Mouse (Mus musculus): ENCODE data around the gene Cadps2. TPM values are rescaled to one million over a fixed set of nuclear protein-coding genes. Genes with fewer than 3 reads are reported as not detected.

The Cadps2 gene
- polyA plus RNA-seq, 1 experiment = 0.90 TPM

GRCm38 (mm10) chr6:23245545-23246011 lies 593.6 kb downstream of the Cadps2 start:
- no peak overlapping the region for H3K27ac ChIP-seq (ENCODE audit: insufficient read depth, low read length)
- H3K4me3 ChIP-seq (ENCODE audit: low read depth, low read length) = peak overlapping the region; percentile 15; the same call in 1 of the 2 replicates
- H3K27me3 ChIP-seq (ENCODE audit: control insufficient read depth, insufficient read depth, low read length, poor library complexity, severe bottlenecking) = peaks cover 20% of the 10 kb centered on the region
- no peaks in the 10 kb centered on the region for H3K9me3 ChIP-seq (replicated peaks; ENCODE audit: control insufficient read depth, insufficient read depth, low read length, poor library complexity, severe bottlenecking)
- TF ChIP-seq CTCF (IDR thresholded peaks at IDR 0.05; ENCODE audit: low read depth, low read length) (no peak), EP300 (IDR thresholded peaks at IDR 0.05; ENCODE audit: insufficient read depth, low read depth, low read length) (no peak), POLR2A (IDR thresholded peaks at IDR 0.05; ENCODE audit: insufficient read depth, low read length) (no peak)
- no peaks in the 10 kb centered on the region for H3K4me1 ChIP-seq (ENCODE audit: control insufficient read depth, insufficient read depth, low read length)
- H3K36me3 ChIP-seq (ENCODE audit: control insufficient read depth, insufficient read depth, low read length, poor library complexity, severe bottlenecking) = no peaks in the 10 kb centered on the region
- no peak overlapping the region for H3K9ac ChIP-seq (ENCODE audit: low read depth, poor library complexity, severe bottlenecking)

- Histone ChIP-seq H3K9ac (ENCODE audit: low read depth, poor library complexity, severe bottlenecking) (no peak overlapping the region), H3K27me3 (ENCODE audit: control insufficient read depth, insufficient read depth, low read length, poor library complexity, severe bottlenecking) (peaks cover 19% of the 10 kb centered on the region), H3K36me3 (ENCODE audit: control insufficient read depth, insufficient read depth, low read length, poor library complexity, severe bottlenecking) (no peaks in the 10 kb centered on the region), H3K27ac (ENCODE audit: insufficient read depth, low read length) (no peak overlapping the region), H3K4me3 (ENCODE audit: low read depth, low read length) (no peak overlapping the region), H3K9me3 (replicated peaks; ENCODE audit: control insufficient read depth, insufficient read depth, low read length, poor library complexity, severe bottlenecking) (no peaks in the 10 kb centered on the region), H3K4me1 (ENCODE audit: control insufficient read depth, insufficient read depth, low read length) (no peaks in the 10 kb centered on the region)
- TF ChIP-seq POLR2A (IDR thresholded peaks at IDR 0.05; ENCODE audit: insufficient read depth, low read length) = no peak
- TF ChIP-seq EP300 (IDR thresholded peaks at IDR 0.05; ENCODE audit: insufficient read depth, low read depth, low read length) = no peak
- TF ChIP-seq CTCF (IDR thresholded peaks at IDR 0.05; ENCODE audit: low read depth, low read length) = no peak
Observed at GRCm38 (mm10) chr6:23245121-23245520, 594.1 kb downstream of the Cadps2 start.

- Histone ChIP-seq H3K9me3 (replicated peaks; ENCODE audit: control insufficient read depth, insufficient read depth, low read length, poor library complexity, severe bottlenecking) (no peaks in the 10 kb centered on the region), H3K27ac (ENCODE audit: insufficient read depth, low read length) (no peak overlapping the region), H3K4me1 (ENCODE audit: control insufficient read depth, insufficient read depth, low read length) (no peaks in the 10 kb centered on the region), H3K9ac (ENCODE audit: low read depth, poor library complexity, severe bottlenecking) (no peak overlapping the region), H3K4me3 (ENCODE audit: low read depth, low read length) (no peak overlapping the region), H3K36me3 (ENCODE audit: control insufficient read depth, insufficient read depth, low read length, poor library complexity, severe bottlenecking) (no peaks in the 10 kb centered on the region), H3K27me3 (ENCODE audit: control insufficient read depth, insufficient read depth, low read length, poor library complexity, severe bottlenecking) (peaks cover 15% of the 10 kb centered on the region)
- TF ChIP-seq CTCF (IDR thresholded peaks at IDR 0.05; ENCODE audit: low read depth, low read length) (no peak), POLR2A (IDR thresholded peaks at IDR 0.05; ENCODE audit: insufficient read depth, low read length) (no peak)
Observed at GRCm38 (mm10) chr6:23243821-23244760, 595.1 kb downstream of the Cadps2 start.

Other genes with a start within 250 kb of the Cadps2 start
- not detected in 2 replicates for gene Rnf133, start 189.1 kb downstream of the Cadps2 start, polyA plus RNA-seq (2011; ENCODE audit: insufficient read depth, insufficient read length, low read depth, missing spikeins)
- not detected in 2 replicates for gene Rnf148, start 184.3 kb downstream of the Cadps2 start, polyA plus RNA-seq (2011; ENCODE audit: insufficient read depth, insufficient read length, low read depth, missing spikeins)
- gene Tas2r118, start 130.6 kb upstream of the Cadps2 start, polyA plus RNA-seq (2011; ENCODE audit: insufficient read depth, insufficient read length, low read depth, missing spikeins) = not detected in 2 replicates